Mouse (Mus musculus) erythroid progenitor cell, adult 5-6 weeks (primary cell): ENCODE results near the gene Kif16b. TPM values are rescaled to one million over a fixed set of nuclear protein-coding genes. Genes with fewer than 3 reads are reported as not detected.

Source experiments
- ATAC-seq: replicated peaks from 2 replicates; pipeline ENCODE4 v1.8.0; 2016; ENCODE audit warnings: moderate number of reproducible peaks, mild to moderate bottlenecking, moderate TSS enrichment, inconsistent platforms; ENCODE audit not compliant: poor library complexity, low FRiP score, severe bottlenecking
- total RNA-seq, 2 experiments: library from RNA; stranded (forward) in 1 of 2; stranded (reverse) in 1 of 2; fragments of 150-400 nt in 1 of 2; fragments of 186-747, 209-891 nt in 1 of 2; gene quantifications; 2 replicates each; pipeline versions ENCODE4 v1.2.3 to v1.2.4; 2015 to 2017; ENCODE audit warnings: low replicate concordance in 2 of 2

Kif16b gene
- total RNA-seq, 2 experiments from 2014 or later = 9.5 to 15.5 TPM

DNA sequence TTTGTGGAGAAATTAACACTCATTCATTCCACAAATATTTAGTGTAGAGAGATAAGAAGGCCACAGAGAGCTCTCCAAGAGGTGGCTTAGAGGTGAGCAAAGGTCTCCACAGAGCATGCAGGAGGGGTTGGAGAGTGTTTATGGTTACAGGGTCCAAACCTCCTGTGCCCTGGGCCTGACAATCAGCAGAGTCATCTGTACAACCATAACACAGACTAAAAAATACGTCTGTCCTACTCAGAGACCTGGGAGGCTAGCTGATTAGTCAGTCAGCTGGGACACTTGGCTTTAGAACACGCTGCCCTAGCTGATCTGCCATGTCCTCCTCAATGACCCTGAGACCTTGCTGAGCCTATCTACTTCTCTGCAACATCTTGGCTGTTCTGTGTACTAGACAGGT is 24.7 kb downstream of the Kif16b start:
- no peak for ATAC-seq

DNA sequence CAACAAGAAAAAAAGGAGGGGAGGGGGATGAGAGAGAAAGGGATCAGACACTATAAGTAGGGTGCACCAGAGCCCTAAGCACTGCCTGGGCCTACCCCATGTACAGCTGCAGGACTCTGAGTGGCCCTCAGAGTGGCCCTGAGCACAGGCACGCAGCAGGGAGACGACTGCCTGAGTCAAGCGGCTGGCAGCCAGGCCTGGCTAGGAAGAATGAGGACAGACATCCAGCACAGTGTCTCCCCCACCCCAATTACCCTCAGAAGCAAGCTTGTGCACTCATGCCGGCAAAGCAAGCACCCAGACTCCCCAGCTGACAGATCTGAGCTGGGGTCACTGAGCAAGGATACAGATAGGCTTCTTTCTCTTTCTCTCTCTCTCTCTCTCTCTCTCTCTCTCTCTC is 25.4 kb downstream of the Kif16b start:
- no peak for ATAC-seq

DNA sequence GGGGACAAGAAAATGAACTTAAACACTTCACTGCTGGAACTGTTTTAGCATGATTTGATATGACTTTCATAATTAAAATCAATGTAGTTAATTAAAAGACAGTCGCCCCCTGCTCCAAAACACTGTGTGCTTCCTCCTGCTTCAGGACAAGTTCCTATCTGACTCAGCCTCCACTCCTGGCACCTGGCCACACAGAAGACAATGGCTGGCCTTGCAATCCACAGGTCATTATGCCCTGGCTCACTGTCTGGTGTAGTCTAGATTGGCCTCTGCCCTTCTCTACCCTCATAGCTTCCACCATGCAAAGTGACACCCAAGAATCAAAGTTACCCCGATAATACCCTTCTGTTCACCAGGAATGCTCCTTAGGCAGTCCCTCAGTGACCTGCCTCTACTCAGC is 26.8 kb downstream of the Kif16b start:
- no peak for ATAC-seq

DNA sequence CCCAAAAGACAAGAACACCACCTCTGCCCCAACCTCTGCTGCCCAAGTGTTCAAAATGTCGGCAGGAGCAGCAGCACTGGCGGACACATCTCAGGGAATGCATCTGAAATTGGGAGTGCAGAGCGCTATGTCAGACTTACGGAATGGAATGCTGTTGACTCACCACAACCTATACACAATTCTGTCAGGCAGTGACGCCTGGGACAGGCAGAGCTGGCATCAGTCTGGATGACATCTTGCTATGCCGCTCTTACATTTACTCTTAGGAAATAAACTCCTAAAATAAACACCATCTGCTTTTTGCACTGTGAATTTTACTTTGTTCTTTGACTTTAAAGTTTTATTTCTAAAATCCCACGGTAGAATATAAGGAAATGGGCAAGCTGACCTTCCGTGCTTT is 31.3 kb downstream of the Kif16b start:
- ATAC-seq = no peak

DNA sequence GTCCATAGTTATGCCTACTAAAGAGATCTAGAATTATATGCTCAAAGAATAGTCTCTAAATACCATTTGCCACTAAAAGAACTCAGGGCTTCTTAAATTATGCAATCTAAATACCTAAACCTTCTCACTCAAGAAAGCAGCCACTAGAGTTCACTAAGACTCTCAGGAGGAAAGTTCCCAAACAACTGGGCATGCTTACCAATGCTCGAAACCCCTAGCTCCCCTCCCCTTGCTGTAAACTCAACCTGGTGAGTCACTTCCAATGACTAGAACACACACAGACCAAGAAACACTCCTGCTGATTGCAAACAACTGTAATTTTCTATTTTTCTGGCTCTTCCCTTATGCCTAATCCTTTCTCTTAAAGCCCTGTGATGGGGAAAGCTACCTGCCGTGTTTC is 33.9 kb downstream of the Kif16b start:
- no peak for ATAC-seq

DNA sequence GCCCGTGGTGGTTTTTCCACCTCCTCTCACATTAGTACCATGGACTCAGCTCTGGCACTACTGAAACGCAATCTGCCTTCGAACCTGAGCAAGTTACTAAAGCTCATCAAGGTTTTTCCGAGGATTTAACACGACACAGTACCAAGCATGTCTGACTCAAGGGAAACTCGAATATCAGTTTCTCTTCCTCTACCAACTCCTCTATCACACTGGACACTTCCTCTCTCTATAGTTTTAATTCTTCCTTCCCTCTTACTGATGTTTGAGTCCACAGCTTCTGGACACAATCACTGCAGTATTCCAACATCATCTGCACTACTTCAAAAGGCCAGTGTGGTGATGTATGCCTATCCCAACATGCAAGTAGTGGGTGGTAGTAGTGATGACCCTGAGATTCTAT is 40.3 kb downstream of the Kif16b start:
- no peak for ATAC-seq

DNA sequence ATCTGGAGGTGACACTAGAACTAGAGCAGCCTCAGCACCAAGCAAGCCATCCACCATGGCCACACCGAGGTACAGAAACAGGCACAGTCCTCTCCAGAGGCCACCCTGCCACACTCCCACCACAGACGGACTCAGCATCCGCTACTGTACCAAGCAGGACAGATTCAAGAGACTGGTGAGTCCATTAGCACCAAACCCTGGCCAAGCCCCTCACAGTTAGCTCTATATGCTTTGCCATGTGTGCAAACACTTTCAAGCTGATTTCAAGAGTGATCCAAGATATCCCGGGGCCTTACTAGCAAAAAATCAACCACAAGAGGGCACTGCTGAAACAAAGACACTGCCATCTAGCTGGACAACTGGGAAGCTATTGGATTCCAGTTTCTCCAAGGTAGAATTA is 41.9 kb downstream of the Kif16b start:
- ATAC-seq = no peak

DNA sequence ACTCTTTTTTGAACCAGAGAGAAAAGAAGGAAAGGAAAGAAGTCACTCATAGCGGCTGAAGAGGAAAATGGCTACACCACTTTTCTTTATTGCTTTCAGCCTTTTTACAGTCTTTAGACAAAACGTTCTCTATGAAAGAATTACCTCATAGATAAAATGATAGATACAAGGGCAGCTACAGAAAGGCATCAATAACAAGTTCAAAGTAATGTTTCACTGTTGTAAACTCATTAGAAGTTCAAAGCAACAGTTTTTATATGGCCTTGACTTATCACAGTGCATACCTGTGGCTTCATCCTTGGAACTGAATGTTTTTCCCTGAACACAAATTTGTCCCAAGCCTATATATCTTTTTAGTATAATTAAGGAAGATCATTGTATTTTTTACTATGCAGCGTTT is 62.6 kb downstream of the Kif16b start:
- ATAC-seq = no peak

DNA sequence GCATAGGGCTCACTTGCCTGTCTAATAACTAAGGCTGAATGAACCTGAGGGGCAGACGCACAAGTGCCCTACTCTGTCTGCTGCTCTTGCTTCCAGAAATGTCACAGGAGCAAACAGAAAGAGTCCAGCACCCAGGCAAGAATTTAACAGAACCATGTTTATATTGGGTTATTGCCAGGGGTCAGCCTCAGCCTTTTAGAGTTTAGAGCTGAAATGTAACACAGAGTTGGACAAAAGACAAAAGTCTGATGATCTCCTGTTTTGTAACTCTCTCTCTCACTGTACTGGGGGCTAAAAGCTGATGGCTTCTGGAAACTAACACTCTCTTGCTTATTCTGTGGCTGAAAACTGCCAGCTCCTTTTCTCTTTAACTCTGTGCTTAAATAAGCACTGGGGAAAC is 63.2 kb downstream of the Kif16b start:
- ATAC-seq = no peak

DNA sequence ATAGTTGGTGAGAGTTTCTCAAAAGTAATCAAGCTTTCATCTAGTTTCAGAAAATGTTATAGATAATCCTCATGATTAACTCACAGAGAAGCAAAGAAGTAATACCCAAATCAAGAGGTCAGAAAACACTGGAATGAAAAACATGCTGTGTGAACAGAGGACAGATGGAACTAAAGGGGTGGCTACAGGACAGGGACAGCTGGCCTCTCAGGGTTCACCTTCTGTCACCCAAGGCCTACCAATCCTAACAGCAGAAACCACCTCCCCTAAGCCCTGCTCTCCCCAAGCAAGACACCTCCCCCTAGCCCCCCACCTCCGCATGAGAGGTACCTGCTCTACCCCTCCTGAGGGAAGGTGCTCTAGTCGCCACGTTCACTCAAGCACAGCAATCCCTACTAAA is 66.6 kb downstream of the Kif16b start:
- ATAC-seq = no peak

DNA sequence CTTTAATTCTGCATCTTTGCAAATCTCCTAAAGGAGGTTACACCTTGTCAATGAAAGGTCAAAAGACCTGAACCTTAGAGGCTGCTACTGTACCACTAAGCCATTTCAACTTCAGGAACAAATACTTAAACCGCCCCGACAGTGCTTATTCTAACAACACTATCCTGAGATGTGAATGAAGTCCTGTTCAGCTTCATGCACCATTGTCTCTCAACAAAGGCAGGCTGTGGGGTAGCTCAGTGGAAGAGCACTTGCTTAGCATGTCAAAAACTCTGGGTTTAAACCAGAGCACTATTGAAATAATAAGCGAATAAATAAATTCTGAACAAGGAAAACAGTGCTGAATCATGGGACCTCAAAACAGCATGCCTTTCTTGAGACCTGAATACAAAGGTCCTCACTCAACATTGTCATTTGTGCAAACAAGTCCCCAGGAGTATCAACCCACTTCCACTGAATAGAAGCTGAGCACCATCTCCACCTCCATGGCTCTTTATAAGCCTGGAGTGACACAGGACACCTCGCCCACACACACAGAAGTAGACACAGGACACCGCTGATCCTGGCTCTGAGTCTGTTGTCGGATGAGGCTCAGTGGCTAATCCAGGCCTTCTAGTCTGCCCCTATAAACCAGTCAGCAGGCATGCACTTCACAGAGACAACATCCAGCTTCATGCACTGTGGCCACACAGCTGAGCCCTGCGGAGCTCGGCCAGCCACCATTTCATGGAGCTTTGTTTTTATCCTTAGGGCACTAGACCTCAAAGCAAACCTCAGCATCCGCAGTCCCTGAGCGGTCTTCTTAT is 68.5 kb downstream of the Kif16b start:
- ATAC-seq = no peak

DNA sequence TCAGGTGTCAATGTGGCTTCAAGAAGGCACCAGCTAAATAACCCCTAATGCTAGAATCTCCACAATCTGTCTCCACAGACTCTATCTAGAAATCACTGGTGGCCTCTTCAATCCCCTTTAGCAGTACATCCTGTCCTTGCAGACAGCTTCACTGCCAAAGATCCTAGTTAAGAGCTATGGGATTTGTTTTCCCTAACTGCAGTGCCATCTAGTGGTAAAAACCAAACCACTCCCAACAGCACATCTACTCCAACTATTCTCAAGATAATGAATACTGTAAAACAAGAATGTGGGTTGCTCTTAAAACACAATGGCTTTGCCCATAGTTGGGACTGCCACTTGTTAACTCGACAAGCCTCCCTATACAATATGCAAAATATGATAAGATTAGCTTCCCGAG is 88.3 kb downstream of the Kif16b start:
- ATAC-seq = no peak

DNA sequence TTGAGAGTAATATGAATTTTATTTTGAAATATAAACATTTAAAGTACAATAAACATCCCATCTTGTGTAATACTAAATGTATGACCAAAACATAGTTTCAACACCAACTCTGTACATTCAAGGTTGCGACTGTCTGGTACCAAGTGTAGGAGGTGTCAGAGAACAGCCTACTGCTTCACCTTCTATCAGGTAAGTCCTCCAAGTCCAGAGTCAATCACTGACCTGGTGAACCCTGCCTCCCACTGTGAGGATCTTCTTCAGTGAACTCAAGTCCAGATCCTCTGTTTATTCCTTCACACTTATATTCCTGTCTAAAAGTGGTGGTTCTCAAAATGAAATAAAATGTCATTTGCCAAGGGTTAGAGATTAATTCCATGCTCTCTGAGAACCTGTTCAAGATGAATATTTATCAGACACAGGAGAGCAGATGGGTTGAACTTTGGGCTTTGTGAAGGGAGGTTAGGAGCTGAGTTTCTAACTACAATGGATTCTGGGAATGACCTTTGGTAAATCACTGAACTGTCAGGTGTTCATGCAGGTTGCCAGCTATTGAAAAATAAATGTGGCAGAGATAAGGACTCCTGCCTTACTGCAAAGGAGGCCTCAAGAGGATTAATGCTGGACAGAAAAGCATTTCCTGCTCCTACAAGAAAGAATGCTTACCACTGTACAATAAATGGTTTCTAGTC is 97.4 kb downstream of the Kif16b start:
- no peak for ATAC-seq

DNA sequence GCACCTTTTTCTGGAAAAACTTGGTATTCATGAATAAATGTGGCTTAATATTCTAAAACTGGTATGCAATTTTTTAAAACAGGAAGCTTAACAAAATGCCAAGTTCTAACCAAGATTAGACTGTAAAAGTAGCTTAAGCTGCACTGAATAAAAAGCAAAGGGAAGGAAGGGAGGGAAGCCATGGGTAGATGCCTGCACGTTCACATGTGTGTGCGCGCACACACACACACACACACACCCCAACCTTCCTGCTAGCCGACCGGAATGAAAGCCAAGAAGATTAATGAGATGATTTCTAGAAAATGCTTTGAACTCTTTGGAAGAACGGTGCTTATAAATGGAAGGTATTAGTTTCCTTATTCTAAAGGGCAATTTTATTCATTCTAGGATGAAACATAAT is 104.0 kb downstream of the Kif16b start:
- no peak for ATAC-seq

DNA sequence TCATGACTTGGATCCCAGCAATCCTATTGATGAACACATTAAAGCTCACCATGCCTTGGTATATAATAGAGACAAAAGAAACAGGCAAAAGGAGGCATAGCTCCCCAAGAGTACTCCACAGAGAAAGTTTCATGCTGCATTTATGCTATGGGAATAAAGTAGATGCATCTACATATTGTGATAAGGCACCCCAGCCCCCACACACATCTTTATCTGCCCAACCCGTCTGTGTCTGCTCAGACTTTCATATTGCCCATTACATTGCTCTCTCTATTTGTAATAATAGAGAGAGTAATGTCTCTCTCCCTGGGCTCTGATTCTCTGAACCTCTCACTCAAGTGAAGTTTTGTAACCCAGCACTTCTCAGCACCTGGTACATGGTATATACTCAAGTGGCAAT is 126.0 kb downstream of the Kif16b start:
- ATAC-seq = peak; percentile 46

DNA sequence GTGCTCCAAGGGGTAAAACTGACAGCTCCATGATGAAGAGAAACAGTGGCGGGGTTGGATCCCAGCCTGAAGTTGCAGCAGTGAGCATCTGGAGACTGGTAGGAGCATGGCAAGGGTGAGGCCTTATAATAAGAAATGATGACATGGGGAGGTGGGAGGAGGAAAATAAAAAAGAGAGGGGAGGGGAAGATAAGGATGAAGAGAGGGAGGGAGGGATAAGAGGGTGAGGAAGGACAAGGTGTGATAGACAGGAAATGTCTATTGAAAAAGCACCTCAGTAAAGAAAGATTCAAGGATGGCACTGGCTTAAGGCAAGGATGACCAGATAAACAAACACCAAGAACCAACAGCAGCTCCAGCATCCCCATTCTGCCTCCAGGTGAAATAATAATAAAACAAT is 126.6 kb downstream of the Kif16b start:
- ATAC-seq = no peak

DNA sequence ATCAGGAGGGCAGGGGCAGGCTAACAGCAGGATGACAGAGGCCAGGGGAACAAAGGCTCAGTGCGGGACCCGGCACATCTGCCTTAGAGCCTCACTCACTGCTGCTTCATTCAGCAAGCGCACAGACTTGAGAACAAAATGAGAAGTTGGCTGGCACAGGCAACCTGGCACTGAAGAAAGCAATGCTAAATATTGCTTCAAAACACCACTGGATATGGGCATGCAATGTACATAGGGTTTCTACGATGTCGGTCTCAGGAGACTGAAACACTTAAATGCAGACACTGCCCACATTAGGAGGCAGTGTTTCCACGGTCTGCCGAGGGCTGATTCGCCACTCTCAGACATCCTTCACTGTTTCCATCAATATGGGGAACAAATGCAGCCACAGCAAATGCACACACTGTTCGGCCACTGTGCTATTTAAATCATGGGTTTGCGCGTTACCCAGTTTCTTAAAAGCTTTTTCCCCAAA is 131.6 kb downstream of the Kif16b start:
- ATAC-seq = no peak

DNA sequence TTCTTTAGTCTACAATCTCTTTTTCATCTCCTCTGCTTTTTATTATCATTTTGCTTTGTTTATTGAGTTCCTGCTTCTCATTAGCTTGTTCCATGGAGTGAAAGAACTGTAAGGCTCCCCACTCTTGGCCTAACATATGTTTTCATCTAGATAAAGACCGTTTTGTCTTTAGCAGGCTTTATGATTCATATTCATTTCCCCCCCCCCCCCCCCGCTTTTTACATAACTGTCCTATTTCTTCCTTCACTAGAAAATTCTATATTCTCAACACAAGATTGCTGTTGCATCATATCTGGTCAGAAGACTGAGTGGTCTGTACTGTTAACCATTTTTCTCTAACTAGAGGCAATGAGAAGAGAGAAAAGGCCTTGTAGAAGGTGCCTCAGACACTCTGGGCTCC is 137.1 kb downstream of the Kif16b start:
- no peak for ATAC-seq

DNA sequence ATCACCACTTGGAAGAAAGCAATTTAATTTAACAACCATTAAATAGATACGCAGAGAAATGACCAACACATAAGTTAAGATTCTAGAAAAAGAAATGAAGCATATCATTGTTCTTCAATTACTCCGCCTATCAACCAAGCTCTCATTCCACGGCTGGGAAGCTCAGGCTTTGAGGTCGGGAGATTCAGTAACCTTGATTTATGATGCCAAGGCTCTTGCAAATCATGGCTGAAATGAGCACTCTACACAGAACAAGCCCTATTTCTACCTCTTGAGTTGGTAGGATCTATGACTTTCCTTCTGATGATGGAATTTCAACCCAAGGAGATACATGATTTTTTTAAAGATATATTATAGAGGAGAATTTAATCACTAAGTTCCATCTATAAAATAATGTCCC is 140.5 kb downstream of the Kif16b start:
- ATAC-seq = no peak

DNA sequence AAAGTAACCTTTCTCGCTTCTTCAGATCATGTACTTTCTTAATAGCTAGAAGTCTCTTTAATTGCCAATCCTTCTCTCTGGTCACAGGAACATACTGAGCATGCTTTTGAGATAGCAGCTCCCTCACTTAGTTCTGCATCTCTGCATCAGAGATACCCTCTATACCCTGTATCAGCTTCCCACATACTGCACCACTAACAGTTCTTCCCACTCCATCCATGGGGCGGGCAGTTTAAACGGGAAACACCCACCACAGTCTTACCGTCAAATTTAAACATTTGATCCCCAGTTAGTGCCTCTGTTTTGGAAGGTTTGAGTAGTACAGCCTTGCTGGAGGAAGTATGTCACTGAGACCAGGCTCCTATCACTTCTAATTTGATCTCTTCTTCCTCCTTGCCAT is 142.1 kb downstream of the Kif16b start:
- ATAC-seq = no peak

DNA sequence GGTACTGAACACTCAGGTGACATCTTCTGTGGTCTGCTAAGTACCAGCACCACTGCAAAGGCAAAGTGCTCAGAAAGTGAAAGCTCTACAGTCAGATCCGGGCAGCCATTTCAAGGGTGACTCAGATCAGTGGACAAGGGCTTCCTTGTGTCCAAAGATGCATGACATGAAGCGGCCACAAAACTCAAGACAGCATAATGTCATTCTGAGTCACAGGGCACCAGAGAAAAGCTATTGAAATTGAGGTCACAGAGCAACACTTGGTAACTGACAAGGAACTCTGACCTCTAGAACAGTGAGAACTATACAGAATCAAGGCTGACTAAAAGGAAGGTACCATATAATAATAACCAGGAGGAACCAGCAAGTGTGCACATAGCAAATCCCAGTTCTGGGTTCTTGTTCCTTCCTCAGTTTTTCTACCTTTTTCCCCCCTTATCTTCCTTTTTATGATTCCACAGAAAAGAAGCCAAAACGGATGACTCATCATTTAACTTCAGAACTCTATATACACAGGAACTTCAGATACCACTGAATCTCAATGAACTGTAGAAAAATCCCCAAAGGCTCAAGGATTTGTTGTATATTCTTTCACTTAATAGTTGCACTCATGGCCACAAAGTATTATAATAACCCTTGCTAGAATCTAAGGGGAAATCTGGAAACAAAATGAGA is 143.1 kb downstream of the Kif16b start:
- no peak for ATAC-seq
